Comparison of ENCODE assay signal across 7 mouse cellular contexts in genomic region chr4:152360855-152361254, GRCm38 (mm10). TPM values are rescaled to one million over a fixed set of nuclear protein-coding genes. Genes with fewer than 3 reads are reported as not detected.
DNase-seq lines count a peak whose midpoint lies in the region; ATAC-seq lines count a peak whose summit lies in the region.

No protein-coding gene starts in this region.

- H3K27ac ChIP-seq in forebrain, embryonic 15.5 days (replicated peaks): no peak overlapping the region
- no peak overlapping the region for H3K27ac ChIP-seq in liver, embryonic 11.5 days (ENCODE audit: low read depth, low read length)
- no peak overlapping the region for H3K27ac ChIP-seq in neural tube, embryonic 13.5 days (replicated peaks)

- peaks cover 20% of the 10 kb centered on the region for H3K4me1 ChIP-seq in forebrain, embryonic 15.5 days
- H3K4me1 ChIP-seq in liver, embryonic 11.5 days (replicated peaks; ENCODE audit: control insufficient read depth, insufficient read depth, low read length): peaks cover 8% of the 10 kb centered on the region; the same call in 1 of the 2 replicates
- peaks cover 19% of the 10 kb centered on the region for H3K4me1 ChIP-seq in neural tube, embryonic 13.5 days (replicated peaks)

- H3K36me3 ChIP-seq in forebrain, embryonic 15.5 days: 0 out of 2 replicates have a peak, but pooled peaks cover 3% of the 10 kb centered on the region
- no peaks in the 10 kb centered on the region for H3K36me3 ChIP-seq in liver, embryonic 11.5 days (ENCODE audit: control insufficient read depth, insufficient read depth, low read length)
- H3K36me3 ChIP-seq in neural tube, embryonic 13.5 days: peaks cover 32% of the 10 kb centered on the region

- H3K9me3 ChIP-seq in forebrain, embryonic 15.5 days: no peaks in the 10 kb centered on the region
- no peaks in the 10 kb centered on the region for H3K9me3 ChIP-seq in liver, embryonic 11.5 days (ENCODE audit: control insufficient read depth, low read length)
- H3K9me3 ChIP-seq in neural tube, embryonic 13.5 days: no peaks in the 10 kb centered on the region

- H3K27me3 ChIP-seq in forebrain, embryonic 15.5 days: 0 out of 2 replicates have a peak, but pooled peaks cover 5% of the 10 kb centered on the region
- peaks cover 7% of the 10 kb centered on the region for H3K27me3 ChIP-seq in liver, embryonic 11.5 days (replicated peaks; ENCODE audit: control insufficient read depth, insufficient read depth, low read length)
- H3K27me3 ChIP-seq in neural tube, embryonic 13.5 days: peaks cover 21% of the 10 kb centered on the region

- H3K9ac ChIP-seq in forebrain, embryonic 15.5 days (replicated peaks): no peak overlapping the region
- no peak overlapping the region for H3K9ac ChIP-seq in liver, embryonic 11.5 days (ENCODE audit: low read depth, low read length)
- H3K9ac ChIP-seq in neural tube, embryonic 13.5 days: peak overlapping the region; percentile 52; the same call in 1 of the 2 replicates

- no peak overlapping the region for H3K4me3 ChIP-seq in forebrain, embryonic 15.5 days
- H3K4me3 ChIP-seq in liver, embryonic 11.5 days (ENCODE audit: low read depth, low read length): peak overlapping the region; percentile 26
- no peak overlapping the region for H3K4me3 ChIP-seq in neural tube, embryonic 13.5 days

- no peak for ATAC-seq in forebrain, embryonic 15.5 days (replicated peaks)
- ATAC-seq in liver, embryonic 11.5 days (replicated peaks; ENCODE audit: low FRiP score): peak; percentile 78
- ATAC-seq in neural tube, embryonic 13.5 days (ENCODE audit: low read depth): no peak; the same call in 1 of the 2 replicates

- under 1% methylated on average over 23 of the region's 24 CpGs for WGBS in forebrain, embryonic 15.5 days
- WGBS in liver, embryonic 11.5 days: 1% methylated on average over 24 of the region's 24 CpGs
- 2% methylated on average over 23 of the region's 24 CpGs for WGBS in neural tube, embryonic 13.5 days

- H3K4me2 ChIP-seq in forebrain, embryonic 15.5 days (replicated peaks): peak overlapping the region; percentile 29
- peak overlapping the region; percentile 60 for H3K4me2 ChIP-seq in liver, embryonic 11.5 days
- H3K4me2 ChIP-seq in neural tube, embryonic 13.5 days: peak overlapping the region; percentile 39

- DNase-seq in ovary, postnatal 36 days (ENCODE audit: low spot score): peak; percentile 21
- DNase-seq in ovary, postnatal 10 days (ENCODE audit: low spot score): no peak
- DNase-seq in liver, embryonic 11.5 days (ENCODE audit: low spot score): peak; percentile 74
- DNase-seq in cerebellum, postnatal 4 days (ENCODE audit: low spot score in 2 of 2): no peak
- DNase-seq in adrenal gland, adult 18-20 months (ENCODE audit: low spot score in 2 of 2): no peak

RNA-seq across cellular contexts. Expression of gene Chd5, which starts 22.4 kb away (rescaled TPM):
- 35.5 and 39.3 TPM in 2 replicates for polyA plus RNA-seq in forebrain, embryonic 15.5 days (2015; fragmentation: Nextera tagmentation; extraction: Ambion mirVana)
- 0.32 and 0.42 TPM in 2 replicates for polyA plus RNA-seq in liver, embryonic 11.5 days (2014; fragmentation: Nextera tagmentation; extraction: Ambion mirVana)
- 26.0 and 30.8 TPM in 2 replicates for polyA plus RNA-seq in neural tube, embryonic 13.5 days (2015; fragmentation: Nextera tagmentation; extraction: Ambion mirVana)
- 1 to 10 TPM; 6.9 to 9.7 TPM for total RNA-seq in adrenal gland, adult 18-20 months (2021)

RNA-seq across cellular contexts. Expression of gene Rpl22, which starts 35.3 kb away (rescaled TPM):
- 216 and 221 TPM in 2 replicates for polyA plus RNA-seq in forebrain, embryonic 15.5 days (2015; fragmentation: Nextera tagmentation; extraction: Ambion mirVana)
- polyA plus RNA-seq in liver, embryonic 11.5 days (2014; fragmentation: Nextera tagmentation; extraction: Ambion mirVana): 546 and 596 TPM in 2 replicates
- 198 and 217 TPM in 2 replicates for polyA plus RNA-seq in neural tube, embryonic 13.5 days (2015; fragmentation: Nextera tagmentation; extraction: Ambion mirVana)
- 100 to 1,000 TPM; 443 to 509 TPM for total RNA-seq in adrenal gland, adult 18-20 months (2021)

RNA-seq across cellular contexts. Expression of gene Rnf207, which starts 42.1 kb away (rescaled TPM):
- 1.8 and 2.9 TPM in 2 replicates for polyA plus RNA-seq in forebrain, embryonic 15.5 days (2015; fragmentation: Nextera tagmentation; extraction: Ambion mirVana)
- polyA plus RNA-seq in liver, embryonic 11.5 days (2014; fragmentation: Nextera tagmentation; extraction: Ambion mirVana): 0.53 and 0.97 TPM in 2 replicates
- polyA plus RNA-seq in neural tube, embryonic 13.5 days (2015; fragmentation: Nextera tagmentation; extraction: Ambion mirVana): 6.3 and 10.4 TPM in 2 replicates
- total RNA-seq in adrenal gland, adult 18-20 months (2021): 1 to 10 TPM in 1 of 2 experiments, under 1 TPM in 1; 0.43 to 1.3 TPM

Comparison
In these comparisons a context has a peak if more than half of its experiments do, and no peak if none do; other contexts are left out.
1. DNase-seq: peak in ovary, postnatal 36 days (single experiment) and liver, embryonic 11.5 days (single experiment); none in ovary, postnatal 10 days (single experiment), cerebellum, postnatal 4 days (0 of 2) and adrenal gland, adult 18-20 months (0 of 2).
2. RNA of gene Chd5, which starts 22.4 kb away (polyA plus RNA-seq): 35.5 to 39.3 TPM in forebrain, embryonic 15.5 days and 26.0 to 30.8 TPM in neural tube, embryonic 13.5 days; 0.32 to 0.42 TPM in liver, embryonic 11.5 days; every median in the first group is over 10 times any median in the second.
3. Peak in every context shown above with its lines, with median percentiles within 50 percentile points of each other: H3K4me2 ChIP-seq.